Mouse (Mus musculus) heart, postnatal 0 days (tissue): ENCODE measurements around the gene Upf2. TPM values are rescaled to one million over a fixed set of nuclear protein-coding genes. Genes with fewer than 3 reads are reported as not detected.
"Not testable (repeated sequence)": the region's sequence is repeated elsewhere in the genome, so short reads cannot be mapped to it uniquely, and the experiment has no call there.

Source experiments
- ATAC-seq: fragments of 200-750 bp; cut with Nextera tagmentation; 2 replicates; pipeline ENCODE4 v1.8.0; 2017; ENCODE audit warnings: low read depth, moderate number of reproducible peaks, moderate library complexity; ENCODE audit not compliant: insufficient read depth
- DNase-seq: peaks from one replicate; pipeline ENCODE4 v3.0.0-alpha.2; 2016; ENCODE audit warnings: low spot score
- H3K27ac ChIP-seq: fragments of 300-500 bp; sonication (generic); 2 replicates; pipeline ENCODE4 v1.5.1; 2014; ENCODE audit warnings: low read depth, mild to moderate bottlenecking
- H3K27me3 ChIP-seq: fragments of 300-500 bp; sonication (generic); 2 replicates; pipeline ENCODE4 v1.6.1; 2014; ENCODE audit warnings: low read length, mixed read lengths; ENCODE audit not compliant: control insufficient read depth, insufficient read depth
- H3K36me3 ChIP-seq: fragments of 300-500 bp; sonication (generic); replicated peaks from 2 replicates; pipeline ENCODE4 v1.6.1; 2014; ENCODE audit warnings: low read length, mixed read lengths; ENCODE audit not compliant: control insufficient read depth, insufficient read depth
- H3K4me1 ChIP-seq: fragments of 300-500 bp; sonication (generic); 2 replicates; pipeline ENCODE4 v1.6.1; 2014; ENCODE audit warnings: antibody characterized with exemption; ENCODE audit not compliant: control insufficient read depth, insufficient read depth
- H3K4me2 ChIP-seq: fragments of 300-500 bp; sonication (generic); 2 replicates; pipeline ENCODE4 v1.6.1; 2014; ENCODE audit warnings: low read depth, mild to moderate bottlenecking, low read length, moderate library complexity
- H3K4me3 ChIP-seq: fragments of 300-500 bp; sonication (generic); 2 replicates; pipeline ENCODE4 v1.5.1; 2014; ENCODE audit warnings: low read depth, low read length
- H3K9ac ChIP-seq: fragments of 300-500 bp; sonication (generic); replicated peaks from 2 replicates; pipeline ENCODE4 v1.6.1; 2014; ENCODE audit warnings: low read depth, low read length, mixed read lengths
- H3K9me3 ChIP-seq: fragments of 300-500 bp; sonication (generic); replicated peaks from 2 replicates; pipeline ENCODE4 v1.6.1; 2016; ENCODE audit warnings: low read length; ENCODE audit not compliant: control insufficient read depth
- CTCF ChIP-seq: IDR thresholded peaks from 2 replicates; pipeline ENCODE4 v1.5.1; 2016; ENCODE audit warnings: antibody characterized with exemption, control low read depth, low read depth
- EP300 ChIP-seq: IDR thresholded peaks from 2 replicates; pipeline ENCODE4 v1.6.1; 2016; ENCODE audit warnings: antibody characterized with exemption, low read depth
- WGBS: fragments of 180-500 bp; shearing (Covaris S2); extraction: QIAGEN DNeasy Blood & Tissue Kit; methylation state at CpG from one replicate; pipeline ENCODE4 v1.1.7; 2014; 5-methylcytosine and 5-hydroxymethylcytosine counted together
- polyA plus RNA-seq: library from polyadenylated mRNA; unstranded; fragments of >200 nt; fragmentation: Nextera tagmentation; extraction: Ambion mirVana; gene quantifications from 2 replicates; pipeline ENCODE4 v1.2.1, GENCODE M21; 2015
- total RNA-seq: library from RNA; depleted of rRNA; stranded (reverse); fragments of >200 nt; gene quantifications from 2 replicates; pipeline ENCODE4 v1.2.3, GENCODE M21; 2014; ENCODE audit warnings: low replicate concordance

Gene Upf2
- total and polyA plus RNA-seq, 2 experiments from 2014 or later, result 3.6 to 5.6 TPM

GRCm38 (mm10) chr2:5942416-5943032 lies 8.7 kb upstream of the Upf2 start, which contains the start of gene Dhtkd1:
Gene Dhtkd1, minus strand, starts transcription at chr2:5942792.
- ATAC-seq (peak; percentile 93), DNase-seq (peak; percentile 50)
- Histone ChIP-seq H3K27me3 (no peaks in the 10 kb centered on the region), H3K4me2 (peak within 1 kb of the TSS; percentile 98), H3K4me3 (peak within 1 kb of the TSS; percentile 81), H3K9me3 (no peaks in the 10 kb centered on the region), H3K36me3 (no peaks in the 10 kb centered on the region), H3K27ac (peak within 1 kb of the TSS; percentile 27), H3K4me1 (0 out of 2 replicates have a peak, but pooled peaks cover 9% of the 10 kb centered on the region), H3K9ac (peak within 1 kb of the TSS; percentile 77)
- WGBS, result under 1% methylated on average over 36 of the region's 36 CpGs
- TF ChIP-seq EP300 (no peak), CTCF (0 out of 2 replicates have a peak, but pooled peaks have one; percentile 5)

- H3K27ac ChIP-seq, result no peak overlapping the region
- WGBS, result 43% methylated on average over 4 of the region's 4 CpGs
Observed at GRCm38 (mm10) chr2:5943071-5943470, 8.2 kb upstream of the Upf2 start.

GRCm38 (mm10) chr2:5945629-5946028 lies 5.6 kb upstream of the Upf2 start:
- no peak for ATAC-seq
- H3K4me1 ChIP-seq, result 0 out of 2 replicates have a peak, but pooled peaks cover 9% of the 10 kb centered on the region
- 84% methylated on average over 1 of the region's 1 CpGs for WGBS
- no peak for DNase-seq
- H3K36me3 ChIP-seq, result no peaks in the 10 kb centered on the region
- no peak overlapping the region for H3K4me2 ChIP-seq
- no peak overlapping the region for H3K27ac ChIP-seq
- H3K9ac ChIP-seq, result no peak overlapping the region
- TF ChIP-seq EP300, result no peak
- TF ChIP-seq CTCF, result no peak
- H3K9me3 ChIP-seq, result no peaks in the 10 kb centered on the region
- H3K27me3 ChIP-seq, result no peaks in the 10 kb centered on the region
- H3K4me3 ChIP-seq, result no peak overlapping the region

More at GRCm38 (mm10) chr2:5943071-5943470, 8.2 kb upstream of the Upf2 start:
- H3K9me3 ChIP-seq, result no peaks in the 10 kb centered on the region
- peak overlapping the region; percentile 77 for H3K9ac ChIP-seq
- no peaks in the 10 kb centered on the region for H3K27me3 ChIP-seq
- no peak for ATAC-seq
- peak overlapping the region; percentile 98 for H3K4me2 ChIP-seq
- TF ChIP-seq CTCF (no peak), EP300 (no peak)
- H3K4me3 ChIP-seq, result peak overlapping the region; percentile 81
- 0 out of 2 replicates have a peak, but pooled peaks cover 9% of the 10 kb centered on the region for H3K4me1 ChIP-seq
- no peak for DNase-seq
- H3K36me3 ChIP-seq, result no peaks in the 10 kb centered on the region

- H3K4me1 ChIP-seq, result 0 out of 2 replicates have a peak, but pooled peaks cover 9% of the 10 kb centered on the region
- H3K4me2 ChIP-seq, result no peak overlapping the region
- no peak for DNase-seq
- no peak overlapping the region for H3K27ac ChIP-seq
- H3K27me3 ChIP-seq, result no peaks in the 10 kb centered on the region
- H3K36me3 ChIP-seq, result no peaks in the 10 kb centered on the region
- no peaks in the 10 kb centered on the region for H3K9me3 ChIP-seq
- no peak overlapping the region for H3K9ac ChIP-seq
- 82% methylated on average over 3 of the region's 3 CpGs for WGBS
- no peak overlapping the region for H3K4me3 ChIP-seq
- ATAC-seq, result no peak
- TF ChIP-seq CTCF (no peak), EP300 (no peak)
Observed at GRCm38 (mm10) chr2:5946876-5947275, 4.4 kb upstream of the Upf2 start.

- ATAC-seq, result no peak
- H3K27me3 ChIP-seq, result no peaks in the 10 kb centered on the region
- H3K4me3 ChIP-seq, result no peak overlapping the region
- no peak overlapping the region for H3K9ac ChIP-seq
- WGBS, result 89% methylated on average over 2 of the region's 2 CpGs
- TF ChIP-seq EP300, result no peak
- no peak for TF ChIP-seq CTCF
- H3K4me1 ChIP-seq, result peaks cover 6% of the 10 kb centered on the region; the same call in 1 of the 2 replicates
- DNase-seq, result no peak
- no peaks in the 10 kb centered on the region for H3K36me3 ChIP-seq
- no peak overlapping the region for H3K27ac ChIP-seq
- H3K4me2 ChIP-seq, result no peak overlapping the region
- H3K9me3 ChIP-seq, result no peaks in the 10 kb centered on the region
Observed at GRCm38 (mm10) chr2:5948964-5949363, 2.3 kb upstream of the Upf2 start.

GRCm38 (mm10) chr2:5949821-5950220 lies 1.4 kb upstream of the Upf2 start:
- H3K27me3 ChIP-seq, H3K4me1 ChIP-seq, H3K9me3 ChIP-seq, H3K9ac ChIP-seq, H3K36me3 ChIP-seq, H3K27ac ChIP-seq, ATAC-seq, DNase-seq: not testable (repeated sequence)
- H3K4me2 ChIP-seq, result peak overlapping the region; percentile 77
- peak overlapping the region; percentile 83; the same call in 1 of the 2 replicates for H3K4me3 ChIP-seq
- WGBS, result 94% methylated on average over 9 of the region's 9 CpGs
